Mouse (Mus musculus) telencephalon, adult 2 months (tissue): ENCODE data around the gene Pakap.

Source experiments
- DNase-seq: peaks from one replicate; pipeline ENCODE4 v3.0.0-alpha.2; 2011; ENCODE audit warnings: low read depth, low spot score

Pakap gene

GRCm38 (mm10) chr4:57837089-57837488 lies 269.1 kb downstream of the Pakap start:
- DNase-seq = no peak

- no peak for DNase-seq
Observed at GRCm38 (mm10) chr4:57839343-57839742, 271.4 kb downstream of the Pakap start.

- DNase-seq = no peak
Observed at GRCm38 (mm10) chr4:57841911-57842310, 273.9 kb downstream of the Pakap start.

- no peak for DNase-seq
Observed at GRCm38 (mm10) chr4:57842472-57843305, 274.7 kb downstream of the Pakap start.

GRCm38 (mm10) chr4:57845031-57845431 lies 277.1 kb downstream of the Pakap start:
- DNase-seq = no peak

- DNase-seq = no peak
Observed at GRCm38 (mm10) chr4:57845541-57846210, 277.7 kb downstream of the Pakap start.

GRCm38 (mm10) chr4:57846381-57846990 lies 278.5 kb downstream of the Pakap start:
- no peak for DNase-seq

GRCm38 (mm10) chr4:57846991-57847422 lies 279.0 kb downstream of the Pakap start:
- DNase-seq = no peak

GRCm38 (mm10) chr4:57847676-57848075 lies 279.7 kb downstream of the Pakap start:
- no peak for DNase-seq

GRCm38 (mm10) chr4:57849465-57849864 lies 281.5 kb downstream of the Pakap start:
- DNase-seq = no peak

- DNase-seq = no peak
Observed at GRCm38 (mm10) chr4:57851731-57852130, 283.8 kb downstream of the Pakap start.

GRCm38 (mm10) chr4:57852461-57853040 lies 284.6 kb downstream of the Pakap start:
- no peak for DNase-seq

- DNase-seq = no peak
Observed at GRCm38 (mm10) chr4:57854181-57854580, 286.2 kb downstream of the Pakap start.

- DNase-seq = no peak
Observed at GRCm38 (mm10) chr4:57855281-57855941, 287.4 kb downstream of the Pakap start.

GRCm38 (mm10) chr4:57856673-57857072 lies 288.7 kb downstream of the Pakap start:
- no peak for DNase-seq

GRCm38 (mm10) chr4:57860204-57860611 lies 292.2 kb downstream of the Pakap start:
- DNase-seq = no peak

- no peak for DNase-seq
Observed at GRCm38 (mm10) chr4:57861166-57861565, 293.2 kb downstream of the Pakap start.

- DNase-seq = no peak
Observed at GRCm38 (mm10) chr4:57861856-57862255, 293.9 kb downstream of the Pakap start.

- no peak for DNase-seq
Observed at GRCm38 (mm10) chr4:57862269-57862986, 294.4 kb downstream of the Pakap start.

GRCm38 (mm10) chr4:57866088-57866487 lies 298.1 kb downstream of the Pakap start:
- DNase-seq = no peak

- no peak for DNase-seq
Observed at GRCm38 (mm10) chr4:57866990-57867389, 299.0 kb downstream of the Pakap start.
